Mouse (Mus musculus) Patski (cell line): ENCODE results near the gene Ick. TPM values are rescaled to one million over a fixed set of nuclear protein-coding genes. Genes with fewer than 3 reads are reported as not detected.
A peak's percentile ranks its signal among the peaks of the same experiment; 100 is the strongest.

Experiments
- ATAC-seq: fragments of 100-300 bp; one replicate; pipeline ENCODE4 v1.8.0; 2021
- CTCF ChIA-PET: fragments of 350-600 bp; sonication (Branson Sonifier 250); formaldehyde crosslinking; loops from one replicate; lab custom pipeline; 2022; ENCODE audit warnings: inconsistent platforms; lab: Charles Lee
- POLR2A ChIA-PET: fragments of 350-600 bp; sonication (Branson Sonifier 250); formaldehyde crosslinking; loops from one replicate; lab custom pipeline; 2022; ENCODE audit warnings: antibody characterized with exemption, inconsistent platforms; lab: Charles Lee
- DNase-seq: peaks from one replicate; pipeline ENCODE4 v3.0.0-alpha.2; 2011; ENCODE audit warnings: low read depth, low spot score
- H3K27me3 ChIP-seq: fragments of 371-371 bp; one replicate; pipeline ENCODE4 v1.5.1; 2021
- CTCF ChIP-seq: fragments of 100-300 bp; IDR thresholded peaks from one replicate; pipeline ENCODE4 v1.5.1; 2021
- in situ Hi-C: fragments of 300-500 bp; cut with MboI; formaldehyde crosslinking; loops from 3 replicates; pipeline ENCODE4 v1.11.1; 2018; ENCODE audit warnings: low pct_unique_long_range_greater_than_20kb, mixed read lengths
- polyA plus RNA-seq: library from polyadenylated mRNA; unstranded; gene quantifications from one replicate; pipeline ENCODE4 v1.2.3, GENCODE M21; 2021

The Ick gene
- polyA plus RNA-seq, 1 experiment from 2014 or later: 19.0 TPM

- POLR2A ChIA-PET: no interaction called here
- ATAC-seq (no peak), DNase-seq (no peak)
- TF ChIP-seq CTCF: no peak
- no peaks in the 10 kb centered on the region for H3K27me3 ChIP-seq
- in situ Hi-C loops: no loop called here
- CTCF ChIA-PET: interaction anchor here (1.1 kb wide), 1 partner anchor 8 kb away, joined by 3 read pairs; no protein-coding TSS in a partner anchor
These were observed 4.9 kb upstream of the Ick start for GRCm38 (mm10) chr9:78103965-78104560.

GRCm38 (mm10) chr9:78104973-78105372, 4.0 kb upstream of the Ick start:
- DNase-seq (no peak), ATAC-seq (no peak)
- in situ Hi-C loops: no loop called here

GRCm38 (mm10) chr9:78105501-78105932, 3.5 kb upstream of the Ick start:
- no peak for ATAC-seq
- in situ Hi-C loops: no loop called here
- H3K27me3 ChIP-seq: no peaks in the 10 kb centered on the region
- CTCF ChIA-PET: interaction anchor here (0.7 kb wide), 1 partner anchor 15 kb away, joined by 3 read pairs; no protein-coding TSS in a partner anchor
- POLR2A ChIA-PET: no interaction called here
- DNase-seq: no peak
- TF ChIP-seq CTCF: no peak

More at GRCm38 (mm10) chr9:78104973-78105372, 4.0 kb upstream of the Ick start:
- POLR2A ChIA-PET: no interaction called here
- H3K27me3 ChIP-seq: no peaks in the 10 kb centered on the region
- CTCF ChIA-PET: interaction anchor here (1.1 kb wide), 1 partner anchor 9 kb away, joined by 3 read pairs; no protein-coding TSS in a partner anchor
- TF ChIP-seq CTCF: no peak

GRCm38 (mm10) chr9:78106821-78107220, 2.2 kb upstream of the Ick start:
- ChIA-PET POLR2A (no interaction called here), CTCF (no interaction called here)
- in situ Hi-C loops: no loop called here
- DNase-seq: no peak
- no peaks in the 10 kb centered on the region for H3K27me3 ChIP-seq
- no peak for TF ChIP-seq CTCF
- ATAC-seq: no peak

GRCm38 (mm10) chr9:78107582-78107911, 1.4 kb upstream of the Ick start:
- ATAC-seq (no peak), DNase-seq (no peak)
- no peaks in the 10 kb centered on the region for H3K27me3 ChIP-seq
- CTCF ChIA-PET: interaction anchor here (1.1 kb wide), 1 partner anchor 97 kb away, joined by 3 read pairs; no protein-coding TSS in a partner anchor
- in situ Hi-C loops: no loop called here
- POLR2A ChIA-PET: interaction anchor here (0.8 kb wide), 1 partner anchor 18 kb away, joined by 6 read pairs; no protein-coding TSS in a partner anchor
- no peak for TF ChIP-seq CTCF

GRCm38 (mm10) chr9:78107912-78108795, 838 bp upstream of the Ick start:
- no peak for TF ChIP-seq CTCF
- no peaks in the 10 kb centered on the region for H3K27me3 ChIP-seq
- ChIA-PET CTCF (interaction anchor here (1.0 to 1.1 kb wide), 2 partner anchors 22 to 96 kb away, joined by 3 read pairs; no protein-coding TSS in a partner anchor), POLR2A (interaction anchor here (0.7 to 0.8 kb wide), 2 partner anchors 19 to 361 kb away, joined by 3 to 6 read pairs; no protein-coding TSS in a partner anchor)
- DNase-seq (no peak), ATAC-seq (peak; percentile 46)
- in situ Hi-C loops: no loop called here

GRCm38 (mm10) chr9:78109656-78110055, 664 bp downstream of the Ick start:
- H3K27me3 ChIP-seq: no peaks in the 10 kb centered on the region
- POLR2A ChIA-PET: no interaction called here
- no peak for TF ChIP-seq CTCF
- CTCF ChIA-PET: interaction anchor here (1.0 kb wide), 2 partner anchors 21 to 85 kb away, joined by 3 read pairs; no protein-coding TSS in a partner anchor
- in situ Hi-C loops: no loop called here
- ATAC-seq: no peak
- DNase-seq: no peak

GRCm38 (mm10) chr9:78111456-78111855, 2.5 kb downstream of the Ick start:
- no peak for DNase-seq
- no peaks in the 10 kb centered on the region for H3K27me3 ChIP-seq
- TF ChIP-seq CTCF: no peak
- ChIA-PET POLR2A (no interaction called here), CTCF (interaction anchor here (1.3 to 2.3 kb wide), 4 partner anchors 14 to 65 kb away, joined by 3 to 11 read pairs (median 6); no protein-coding TSS in a partner anchor)
- in situ Hi-C loops: no loop called here
- ATAC-seq: no peak

GRCm38 (mm10) chr9:78112770-78113537, 4.0 kb downstream of the Ick start:
- TF ChIP-seq CTCF: peak; percentile 100
- ATAC-seq (peak; percentile 78), DNase-seq (no peak)
- in situ Hi-C loops: no loop called here
- no peaks in the 10 kb centered on the region for H3K27me3 ChIP-seq
- ChIA-PET CTCF (interaction anchor here (0.9 to 2.3 kb wide), 17 partner anchors 12 to 311 kb away, joined by 3 to 11 read pairs (median 4); partner anchors contain the start of gene Gsta4), POLR2A (interaction anchor here (1.3 kb wide), 1 partner anchor 16 kb away, joined by 4 read pairs; no protein-coding TSS in a partner anchor)

GRCm38 (mm10) chr9:78113538-78113885, 4.5 kb downstream of the Ick start:
- ChIA-PET CTCF (interaction anchor here (0.9 to 2.3 kb wide), 14 partner anchors 12 to 311 kb away, joined by 3 to 11 read pairs (median 4); no protein-coding TSS in a partner anchor), POLR2A (no interaction called here)
- DNase-seq (no peak), ATAC-seq (peak; percentile 22)
- no peaks in the 10 kb centered on the region for H3K27me3 ChIP-seq
- in situ Hi-C loops: no loop called here
- no peak for TF ChIP-seq CTCF
